Mouse (Mus musculus): ENCODE measurements around the gene Mtmr3. TPM values are rescaled to one million over a fixed set of nuclear protein-coding genes. Genes with fewer than 3 reads are reported as not detected.
"Not testable (repeated sequence)": the region's sequence is repeated elsewhere in the genome, so short reads cannot be mapped to it uniquely, and the experiment has no call there.

Mtmr3 gene
- polyA plus RNA-seq, 1 experiment from 2014 or later, result 25.6 TPM

- no peak for ATAC-seq (replicated peaks; ENCODE audit: low FRiP score)
Measured at GRCm38 (mm10) chr11:4545401-4545800, 49.3 kb downstream of the Mtmr3 start.

GRCm38 (mm10) chr11:4544627-4544921, 50.1 kb downstream of the Mtmr3 start:
- not testable (repeated sequence) for H3K4me1 ChIP-seq; H3K27ac ChIP-seq; H3K36me3 ChIP-seq; H3K4me2 ChIP-seq; H3K9ac ChIP-seq; H3K27me3 ChIP-seq; H3K4me3 ChIP-seq (replicated peaks); ATAC-seq (replicated peaks; ENCODE audit: low FRiP score); H3K9me3 ChIP-seq (replicated peaks)
- 93% methylated on average over 1 of the region's 1 CpGs for WGBS

More at GRCm38 (mm10) chr11:4545401-4545800, 49.3 kb downstream of the Mtmr3 start:
- Histone ChIP-seq H3K4me1 (no peaks in the 10 kb centered on the region), H3K4me2 (no peak overlapping the region), H3K9me3 (replicated peaks) (no peaks in the 10 kb centered on the region), H3K36me3 (no peaks in the 10 kb centered on the region), H3K9ac (no peak overlapping the region), H3K27me3 (no peaks in the 10 kb centered on the region), H3K27ac (no peak overlapping the region), H3K4me3 (replicated peaks) (no peak overlapping the region)
- 59% methylated on average over 4 of the region's 4 CpGs for WGBS

GRCm38 (mm10) chr11:4543746-4544626, 50.7 kb downstream of the Mtmr3 start:
- H3K9ac ChIP-seq, result no peak overlapping the region
- WGBS, result 82% methylated on average over 7 of the region's 7 CpGs
- H3K4me1 ChIP-seq, result no peaks in the 10 kb centered on the region
- ATAC-seq (replicated peaks; ENCODE audit: low FRiP score), result no peak
- H3K27me3 ChIP-seq, result no peaks in the 10 kb centered on the region
- no peak overlapping the region for H3K4me3 ChIP-seq (replicated peaks)
- no peak overlapping the region for H3K4me2 ChIP-seq
- H3K9me3 ChIP-seq (replicated peaks), result no peaks in the 10 kb centered on the region
- no peak overlapping the region for H3K27ac ChIP-seq
- no peaks in the 10 kb centered on the region for H3K36me3 ChIP-seq

GRCm38 (mm10) chr11:4543040-4543551, 51.6 kb downstream of the Mtmr3 start:
- H3K4me3 ChIP-seq (replicated peaks), result no peak overlapping the region
- H3K27ac ChIP-seq, result no peak overlapping the region
- WGBS, result 92% methylated on average over 2 of the region's 2 CpGs
- H3K9me3 ChIP-seq (replicated peaks), result no peaks in the 10 kb centered on the region
- no peak overlapping the region for H3K9ac ChIP-seq
- H3K4me1 ChIP-seq, result no peaks in the 10 kb centered on the region
- no peaks in the 10 kb centered on the region for H3K36me3 ChIP-seq
- ATAC-seq (replicated peaks; ENCODE audit: low FRiP score), result peak; percentile 75
- H3K4me2 ChIP-seq, result no peak overlapping the region
- no peaks in the 10 kb centered on the region for H3K27me3 ChIP-seq

GRCm38 (mm10) chr11:4536645-4537044, 58.0 kb downstream of the Mtmr3 start:
- no peak overlapping the region for H3K27ac ChIP-seq
- H3K4me3 ChIP-seq (replicated peaks), result no peak overlapping the region
- H3K36me3 ChIP-seq, result no peaks in the 10 kb centered on the region
- no peaks in the 10 kb centered on the region for H3K4me1 ChIP-seq
- H3K9me3 ChIP-seq (replicated peaks), result no peaks in the 10 kb centered on the region
- H3K27me3 ChIP-seq, result no peaks in the 10 kb centered on the region
- H3K4me2 ChIP-seq, result no peak overlapping the region
- H3K9ac ChIP-seq, result no peak overlapping the region
- ATAC-seq (replicated peaks; ENCODE audit: low FRiP score), result no peak
- WGBS, result 75% methylated on average over 1 of the region's 1 CpGs

- Histone ChIP-seq H3K9ac (no peak overlapping the region), H3K4me3 (replicated peaks) (no peak overlapping the region), H3K36me3 (peaks cover 68% of the 10 kb centered on the region)
Measured at GRCm38 (mm10) chr11:4527132-4527531, 67.5 kb downstream of the Mtmr3 start.

GRCm38 (mm10) chr11:4522142-4522664, 72.5 kb downstream of the Mtmr3 start:
- no peak overlapping the region for H3K4me3 ChIP-seq (replicated peaks)

More at GRCm38 (mm10) chr11:4527132-4527531, 67.5 kb downstream of the Mtmr3 start:
- Histone ChIP-seq H3K9me3 (replicated peaks) (no peaks in the 10 kb centered on the region), H3K27ac (no peak overlapping the region), H3K4me1 (no peaks in the 10 kb centered on the region), H3K27me3 (no peaks in the 10 kb centered on the region), H3K4me2 (no peak overlapping the region)
- ATAC-seq (replicated peaks; ENCODE audit: low FRiP score), result no peak
- WGBS, result 90% methylated on average over 3 of the region's 3 CpGs

GRCm38 (mm10) chr11:4518981-4519380, 75.7 kb downstream of the Mtmr3 start:
- no peak for ATAC-seq (replicated peaks; ENCODE audit: low FRiP score)
- H3K4me1 ChIP-seq, result no peaks in the 10 kb centered on the region
- no peaks in the 10 kb centered on the region for H3K27me3 ChIP-seq
- H3K27ac ChIP-seq, result no peak overlapping the region
- WGBS, result 82% methylated on average over 7 of the region's 7 CpGs
- no peak overlapping the region for H3K4me2 ChIP-seq
- H3K9ac ChIP-seq, result no peak overlapping the region
- peaks cover 69% of the 10 kb centered on the region for H3K36me3 ChIP-seq
- H3K4me3 ChIP-seq (replicated peaks), result no peak overlapping the region
- no peaks in the 10 kb centered on the region for H3K9me3 ChIP-seq (replicated peaks)

More at GRCm38 (mm10) chr11:4522142-4522664, 72.5 kb downstream of the Mtmr3 start:
- Histone ChIP-seq H3K9me3 (replicated peaks) (no peaks in the 10 kb centered on the region), H3K27ac (no peak overlapping the region), H3K9ac (no peak overlapping the region), H3K27me3 (no peaks in the 10 kb centered on the region), H3K36me3 (peaks cover 67% of the 10 kb centered on the region), H3K4me2 (no peak overlapping the region), H3K4me1 (no peaks in the 10 kb centered on the region)
- WGBS, result 85% methylated on average over 6 of the region's 6 CpGs
- ATAC-seq (replicated peaks; ENCODE audit: low FRiP score), result no peak

- no peak for ATAC-seq (replicated peaks; ENCODE audit: low FRiP score)
- 90% methylated on average over 2 of the region's 2 CpGs for WGBS
- H3K4me2 ChIP-seq, result no peak overlapping the region
Measured at GRCm38 (mm10) chr11:4507421-4507820, 87.2 kb downstream of the Mtmr3 start.

GRCm38 (mm10) chr11:4506486-4506885, 88.2 kb downstream of the Mtmr3 start:
- Histone ChIP-seq H3K4me2 (no peak overlapping the region), H3K27ac (no peak overlapping the region), H3K9me3 (replicated peaks) (no peaks in the 10 kb centered on the region), H3K36me3 (peaks cover 70% of the 10 kb centered on the region), H3K27me3 (no peaks in the 10 kb centered on the region), H3K4me1 (0 out of 2 replicates have a peak, but pooled peaks cover 3% of the 10 kb centered on the region), H3K4me3 (replicated peaks) (no peak overlapping the region), H3K9ac (no peak overlapping the region)
- ATAC-seq (replicated peaks; ENCODE audit: low FRiP score), result no peak
- 93% methylated on average over 2 of the region's 2 CpGs for WGBS

More at GRCm38 (mm10) chr11:4507421-4507820, 87.2 kb downstream of the Mtmr3 start:
- Histone ChIP-seq H3K9ac (no peak overlapping the region), H3K36me3 (peaks cover 67% of the 10 kb centered on the region), H3K4me3 (replicated peaks) (no peak overlapping the region), H3K27ac (no peak overlapping the region), H3K4me1 (no peaks in the 10 kb centered on the region), H3K27me3 (no peaks in the 10 kb centered on the region), H3K9me3 (replicated peaks) (no peaks in the 10 kb centered on the region)

GRCm38 (mm10) chr11:4502206-4502605, 92.5 kb downstream of the Mtmr3 start:
- WGBS, result 31% methylated on average over 2 of the region's 2 CpGs
- Histone ChIP-seq H3K4me1 (peaks cover 15% of the 10 kb centered on the region), H3K4me2 (no peak overlapping the region), H3K36me3 (peaks cover 72% of the 10 kb centered on the region), H3K27ac (0 out of 2 replicates have a peak overlapping the region, but pooled peaks have one; percentile 32), H3K4me3 (replicated peaks) (no peak overlapping the region), H3K9me3 (replicated peaks) (no peaks in the 10 kb centered on the region), H3K27me3 (no peaks in the 10 kb centered on the region), H3K9ac (no peak overlapping the region)
- ATAC-seq (replicated peaks; ENCODE audit: low FRiP score), result no peak

GRCm38 (mm10) chr11:4500826-4501225, 93.8 kb downstream of the Mtmr3 start:
- ATAC-seq (replicated peaks; ENCODE audit: low FRiP score), result no peak
- Histone ChIP-seq H3K9ac (no peak overlapping the region), H3K4me3 (replicated peaks) (no peak overlapping the region), H3K36me3 (peaks cover 73% of the 10 kb centered on the region), H3K4me2 (no peak overlapping the region), H3K9me3 (replicated peaks) (no peaks in the 10 kb centered on the region), H3K4me1 (peaks cover 18% of the 10 kb centered on the region), H3K27me3 (no peaks in the 10 kb centered on the region), H3K27ac (no peak overlapping the region)
- 95% methylated on average over 4 of the region's 4 CpGs for WGBS

Measured in kidney, embryonic 15.5 days (tissue).